Mouse (Mus musculus): ENCODE measurements at regions not wholly inside any gene's neighbourhood (a gene's known extent, or its start where the extent isn't known, plus 50 kb on each side); places are given as distances from the start of the nearest gene placed in this dataset.

DNA sequence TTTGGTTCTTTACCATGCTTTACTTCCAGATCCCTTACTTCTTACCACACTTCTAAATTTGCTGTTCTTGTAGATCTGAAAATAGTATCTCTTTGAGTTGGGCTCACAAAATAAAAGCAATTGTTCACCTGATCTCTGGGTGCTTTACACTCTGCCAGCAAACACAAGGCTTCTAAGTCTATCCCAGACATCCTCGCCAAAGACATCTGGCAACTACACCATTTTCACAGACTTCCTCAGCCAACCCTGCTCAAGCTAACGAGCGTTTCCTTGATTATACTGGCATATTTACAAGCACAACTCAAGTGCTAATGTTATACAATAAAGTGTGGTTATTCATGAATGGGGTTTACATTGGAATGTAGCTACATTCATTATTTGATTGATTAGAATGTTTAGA lies 56.8 kb upstream of the Gm6657 start:
- no peak for ATAC-seq (ENCODE audit: insufficient number of reproducible peaks, insufficient read depth, low FRiP score, low TSS enrichment)
- Histone ChIP-seq H3K9me3 (no peaks in the 10 kb centered on the region), H3K27ac (no peak overlapping the region), H3K36me3 (no peaks in the 10 kb centered on the region), H3K4me3 (no peak overlapping the region), H3K4me1 (no peaks in the 10 kb centered on the region), H3K9ac (no peak overlapping the region), H3K27me3 (no peaks in the 10 kb centered on the region), H3K4me2 (replicated peaks) (no peak overlapping the region)
- WGBS, result 79% methylated on average over 3 of the region's 3 CpGs

DNA sequence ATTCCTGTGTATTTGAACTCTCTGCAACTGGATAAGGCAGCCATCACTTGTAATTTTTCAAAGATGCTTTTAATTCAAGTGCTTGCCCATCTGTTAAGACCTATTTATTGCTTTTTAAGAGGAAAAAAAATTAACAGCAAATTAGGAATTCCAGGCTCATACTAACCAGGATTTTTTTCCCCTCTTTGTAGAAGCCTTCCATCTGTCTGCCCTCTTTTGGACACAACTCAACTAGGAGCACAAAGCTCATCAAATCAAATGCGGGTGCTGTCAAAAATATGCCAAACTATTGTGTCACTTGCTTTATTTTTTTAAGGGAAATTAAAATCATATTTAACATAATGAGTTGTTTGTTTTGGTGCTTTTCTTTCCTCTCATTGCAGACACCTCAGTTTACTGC lies 55.6 kb upstream of the Gm6657 start:
- Histone ChIP-seq H3K4me3 (no peak overlapping the region), H3K4me2 (replicated peaks) (no peak overlapping the region), H3K27me3 (no peaks in the 10 kb centered on the region), H3K9me3 (no peaks in the 10 kb centered on the region), H3K36me3 (no peaks in the 10 kb centered on the region), H3K27ac (no peak overlapping the region), H3K4me1 (no peaks in the 10 kb centered on the region), H3K9ac (no peak overlapping the region)
- 100% methylated on average over 1 of the region's 1 CpGs for WGBS
- no peak for ATAC-seq (ENCODE audit: insufficient number of reproducible peaks, insufficient read depth, low FRiP score, low TSS enrichment)
